ENCODE assay signal across 8 mouse cellular contexts in genomic region chr5:121204132-121205089, GRCm38 (mm10). TPM values are rescaled to one million over a fixed set of nuclear protein-coding genes. Genes with fewer than 3 reads are reported as not detected.
DNase-seq lines count a peak whose midpoint lies in the region; ATAC-seq and TF ChIP-seq lines count a peak whose summit lies in the region.

Gene Rpl6 (plus strand): TSS chr5:121204481.

- peaks cover 39% of the 10 kb centered on the region for H3K36me3 ChIP-seq in embryonic facial prominence, embryonic 15.5 days
- peaks cover 39% of the 10 kb centered on the region for H3K36me3 ChIP-seq in limb, embryonic 14.5 days (ENCODE audit: control insufficient read depth, insufficient read depth, low read length)
- H3K36me3 ChIP-seq in midbrain, embryonic 16.5 days (ENCODE audit: control insufficient read depth, insufficient read depth, low read length): peaks cover 23% of the 10 kb centered on the region

- TF ChIP-seq CTCF in bone marrow, adult 2 months (IDR thresholded peaks at IDR 0.05; ENCODE audit: control insufficient read depth, insufficient read depth, low read length): no peak

- ATAC-seq in embryonic facial prominence, embryonic 15.5 days (ENCODE audit: insufficient number of reproducible peaks, low FRiP score, low TSS enrichment, low read depth): peak; percentile 88
- ATAC-seq in limb, embryonic 14.5 days (ENCODE audit: low FRiP score, low read depth): peak; percentile 94
- ATAC-seq in midbrain, embryonic 16.5 days: peak; percentile 95

- H3K27me3 ChIP-seq in embryonic facial prominence, embryonic 15.5 days: peaks cover 4% of the 10 kb centered on the region; the same call in 1 of the 2 replicates
- H3K27me3 ChIP-seq in limb, embryonic 14.5 days (ENCODE audit: control insufficient read depth, insufficient read depth, low read length): no peaks in the 10 kb centered on the region
- no peaks in the 10 kb centered on the region for H3K27me3 ChIP-seq in midbrain, embryonic 16.5 days (ENCODE audit: control insufficient read depth, insufficient read depth, low read depth, low read length)

- DNase-seq in A20 (ENCODE audit: low read depth, low spot score): peak; percentile 91
- peak; percentile 87 for DNase-seq in heart, adult 8-10 months (ENCODE audit: low spot score)
- peak; percentile 79 to 88 for DNase-seq in kidney, adult 8-10 months
- DNase-seq in limb, embryonic 14.5 days (ENCODE audit: low spot score): peak; percentile 94
- peak; percentile 75 to 81 for DNase-seq in spleen, postnatal 10 days (ENCODE audit: low spot score in 2 of 2)

- H3K9me3 ChIP-seq in embryonic facial prominence, embryonic 15.5 days (replicated peaks): no peaks in the 10 kb centered on the region
- H3K9me3 ChIP-seq in limb, embryonic 14.5 days (ENCODE audit: control insufficient read depth, low read length): no peaks in the 10 kb centered on the region
- H3K9me3 ChIP-seq in midbrain, embryonic 16.5 days (replicated peaks; ENCODE audit: control insufficient read depth, low read length, poor library complexity, severe bottlenecking): no peaks in the 10 kb centered on the region

- peak within 1 kb of the TSS; percentile 97 for H3K4me3 ChIP-seq in bone marrow, adult 2 months (replicated peaks; ENCODE audit: control insufficient read depth, low read depth, low read length)
- H3K4me3 ChIP-seq in embryonic facial prominence, embryonic 15.5 days (replicated peaks): peak within 1 kb of the TSS; percentile 89
- peak within 1 kb of the TSS; percentile 97 for H3K4me3 ChIP-seq in limb, embryonic 14.5 days (replicated peaks; ENCODE audit: low read length)
- H3K4me3 ChIP-seq in midbrain, embryonic 16.5 days (ENCODE audit: low read depth, low read length): peak within 1 kb of the TSS; percentile 97

- peak; percentile 45; the same call in 1 of the 2 replicates for TF ChIP-seq POLR2A in bone marrow, adult 2 months (IDR thresholded peaks at IDR 0.05; ENCODE audit: borderline replicate concordance, control insufficient read depth, low read depth, low read length)
- TF ChIP-seq POLR2A in limb, embryonic 14.5 days (IDR thresholded peaks at IDR 0.05; ENCODE audit: borderline replicate concordance, extremely low read depth, insufficient read depth, insufficient read length): peak; percentile 84; the same call in 1 of the 2 replicates

- under 1% methylated on average over 52 of the region's 52 CpGs for WGBS in bone marrow, adult 2 months
- 1% methylated on average over 52 of the region's 52 CpGs for WGBS in embryonic facial prominence, embryonic 15.5 days
- 2% methylated on average over 52 of the region's 52 CpGs for WGBS in limb, embryonic 14.5 days
- 1% methylated on average over 52 of the region's 52 CpGs for WGBS in midbrain, embryonic 16.5 days

- H3K4me2 ChIP-seq in embryonic facial prominence, embryonic 15.5 days (replicated peaks): peak within 1 kb of the TSS; percentile 56
- H3K4me2 ChIP-seq in limb, embryonic 14.5 days (replicated peaks; ENCODE audit: low read depth, low read length, severe bottlenecking): peak within 1 kb of the TSS; percentile 74
- peak within 1 kb of the TSS; percentile 85 for H3K4me2 ChIP-seq in midbrain, embryonic 16.5 days (ENCODE audit: low read length)

- peak within 1 kb of the TSS; percentile 38 for H3K27ac ChIP-seq in bone marrow, adult 2 months (ENCODE audit: control insufficient read depth, insufficient read depth, low read depth, low read length, poor library complexity)
- peak within 1 kb of the TSS; percentile 84 for H3K27ac ChIP-seq in embryonic facial prominence, embryonic 15.5 days (replicated peaks)
- peak within 1 kb of the TSS; percentile 82 for H3K27ac ChIP-seq in limb, embryonic 14.5 days (replicated peaks; ENCODE audit: low read depth, low read length)
- H3K27ac ChIP-seq in midbrain, embryonic 16.5 days (ENCODE audit: low read length): peak within 1 kb of the TSS; percentile 87

- H3K4me1 ChIP-seq in bone marrow, adult 2 months (ENCODE audit: control insufficient read depth, insufficient read depth, low read length): peaks cover 4% of the 10 kb centered on the region; the same call in 1 of the 2 replicates
- H3K4me1 ChIP-seq in embryonic facial prominence, embryonic 15.5 days: peaks cover 26% of the 10 kb centered on the region
- peaks cover 3% of the 10 kb centered on the region for H3K4me1 ChIP-seq in limb, embryonic 14.5 days (ENCODE audit: control insufficient read depth, insufficient read depth, low read length)
- H3K4me1 ChIP-seq in midbrain, embryonic 16.5 days (ENCODE audit: control insufficient read depth, insufficient read depth, low read length): peaks cover 12% of the 10 kb centered on the region

- peak within 1 kb of the TSS; percentile 98 for H3K9ac ChIP-seq in embryonic facial prominence, embryonic 15.5 days
- H3K9ac ChIP-seq in limb, embryonic 14.5 days (ENCODE audit: low read depth, low read length, severe bottlenecking): peak within 1 kb of the TSS; percentile 99
- peak within 1 kb of the TSS; percentile 99 for H3K9ac ChIP-seq in midbrain, embryonic 16.5 days (ENCODE audit: low read depth, low read length)

RNA-seq across cellular contexts. Expression of gene Rpl6, which starts in this region (rescaled TPM):
- 502 and 942 TPM in 2 replicates for polyA plus RNA-seq in bone marrow, adult 2 months (2011; ENCODE audit: insufficient read depth, insufficient read length, low replicate concordance, missing spikeins)
- polyA plus RNA-seq in embryonic facial prominence, embryonic 15.5 days (2015; fragmentation: Nextera tagmentation; extraction: Ambion mirVana): 610 and 617 TPM in 2 replicates
- total RNA-seq in heart, adult 8-10 months (2022): 100 to 1,000 TPM; 525 to 697 (median 601) TPM
- 786 and 1,086 TPM in 2 replicates for polyA plus RNA-seq in limb, embryonic 14.5 days (2012; rRNA removed)
- polyA plus RNA-seq in limb, embryonic 14.5 days (2014; fragmentation: Nextera tagmentation; extraction: Ambion mirVana): 696 and 712 TPM in 2 replicates
- 345 and 352 TPM in 2 replicates for polyA plus RNA-seq in midbrain, embryonic 16.5 days (2015; fragmentation: Nextera tagmentation; extraction: Ambion mirVana)

Comparison
In these comparisons a context has a peak if more than half of its experiments do, and no peak if none do; other contexts are left out.
1. Peak in every context shown above with its lines: DNase-seq, ATAC-seq, H3K4me3 ChIP-seq and H3K27ac ChIP-seq.